Mouse (Mus musculus) layer of hippocampus, adult 18-20 months (tissue): ENCODE data around the gene Cnnm3. TPM values are rescaled to one million over a fixed set of nuclear protein-coding genes. Genes with fewer than 3 reads are reported as not detected.
A peak's percentile ranks its signal among the peaks of the same experiment; 100 is the strongest.
"Not testable (repeated sequence)": the region's sequence is repeated elsewhere in the genome, so short reads cannot be mapped to it uniquely, and the experiment has no call there.

Experiments
- DNase-seq, 2 experiments: peaks; one replicate each; pipeline ENCODE4 v3.0.0; 2022; ENCODE audit warnings: low spot score in 2 of 2
- total RNA-seq, 2 experiments: library from RNA; stranded (reverse); gene quantifications; 2 replicates each; pipeline ENCODE4 v1.2.3; 2021

The Cnnm3 gene
- total RNA-seq, 2 experiments from 2014 or later = 40.8 to 41.3 TPM

GRCm38 (mm10) chr1:36535477-36536396, 24.1 kb downstream of the Cnnm3 start:
- DNase-seq = no peak

- no peak for DNase-seq
These were observed 24.7 kb downstream of the Cnnm3 start for GRCm38 (mm10) chr1:36536397-36536728.

GRCm38 (mm10) chr1:36536783-36537182, 25.1 kb downstream of the Cnnm3 start, which contains the start of gene Ankrd23:
Ankrd23 (minus strand) TSS chr1:36536883.
- not testable (repeated sequence) for DNase-seq

GRCm38 (mm10) chr1:36538727-36539126, 27.1 kb downstream of the Cnnm3 start:
- no peak for DNase-seq

GRCm38 (mm10) chr1:36539186-36539585, 27.5 kb downstream of the Cnnm3 start, which contains the start of gene Gm42417:
Gm42417 (minus strand) TSS chr1:36539429.
- no peak for DNase-seq

GRCm38 (mm10) chr1:36540132-36540531, 28.5 kb downstream of the Cnnm3 start:
- no peak for DNase-seq

GRCm38 (mm10) chr1:36540807-36541206, 29.1 kb downstream of the Cnnm3 start:
- no peak for DNase-seq

GRCm38 (mm10) chr1:36541844-36542243, 30.2 kb downstream of the Cnnm3 start:
- DNase-seq = no peak

- DNase-seq = no peak
These were observed 31.3 kb downstream of the Cnnm3 start for GRCm38 (mm10) chr1:36542925-36543324.

- DNase-seq = no peak
These were observed 33.7 kb downstream of the Cnnm3 start for GRCm38 (mm10) chr1:36545382-36545781.

GRCm38 (mm10) chr1:36545845-36546600, 34.4 kb downstream of the Cnnm3 start:
- peak in 1 of 2 experiments; percentile 46 for DNase-seq

GRCm38 (mm10) chr1:36546888-36547471, 35.3 kb downstream of the Cnnm3 start, which contains the start of gene Ankrd39:
Ankrd39 (minus strand) TSS chr1:36547445.
- DNase-seq = peak; percentile 97 to 99

GRCm38 (mm10) chr1:36547981-36548598, 36.4 kb downstream of the Cnnm3 start:
- DNase-seq = peak in 1 of 2 experiments; percentile 28

GRCm38 (mm10) chr1:36548771-36549170, 37.1 kb downstream of the Cnnm3 start:
- no peak for DNase-seq

- no peak for DNase-seq
These were observed 37.8 kb downstream of the Cnnm3 start for GRCm38 (mm10) chr1:36549491-36549890.

- no peak for DNase-seq
These were observed 38.6 kb downstream of the Cnnm3 start for GRCm38 (mm10) chr1:36550075-36550863.

GRCm38 (mm10) chr1:36551904-36552303, 40.2 kb downstream of the Cnnm3 start:
- DNase-seq = no peak

GRCm38 (mm10) chr1:36552506-36552905, 40.8 kb downstream of the Cnnm3 start:
- no peak for DNase-seq

- no peak for DNase-seq
These were observed 43.1 kb downstream of the Cnnm3 start for GRCm38 (mm10) chr1:36554633-36555399.
